Mouse (Mus musculus) CH12.LX (cell line): Measurements from ENCODE around the gene Cdh6. TPM values are rescaled to one million over a fixed set of nuclear protein-coding genes. Genes with fewer than 3 reads are reported as not detected.

Experiments
- DNase-seq: peaks from one replicate; pipeline ENCODE4 v3.0.0-alpha.2; 2013; ENCODE audit errors: extremely low read depth
- H3K27ac ChIP-seq: 2 replicates; pipeline ENCODE4 v1.5.1; 2012; ENCODE audit warnings: low read depth, mild to moderate bottlenecking, control low read depth, moderate library complexity; ENCODE audit not compliant: insufficient read depth
- H3K27me3 ChIP-seq: replicated peaks from 2 replicates; pipeline ENCODE3; 2012; ENCODE audit warnings: inconsistent platforms
- H3K36me3 ChIP-seq, 2 experiments: replicated peaks in 1 of 2; 2 replicates each; pipeline versions ENCODE3 to v1.6.1; 2012; ENCODE audit warnings: inconsistent platforms in 1 of 2, low read length in 1 of 2, mild to moderate bottlenecking in 1 of 2, mixed read lengths in 1 of 2, moderate library complexity in 1 of 2; ENCODE audit not compliant: control insufficient read depth in 1 of 2, insufficient read depth in 1 of 2
- H3K4me1 ChIP-seq, 2 experiments: 2 replicates each; pipeline ENCODE4 v1.6.1; 2012; ENCODE audit warnings: inconsistent platforms in 1 of 2, moderate library complexity in 1 of 2; ENCODE audit not compliant: insufficient read depth in 2 of 2, control insufficient read depth in 1 of 2
- H3K4me2 ChIP-seq: 2 replicates; pipeline ENCODE4 v1.6.1; 2012; ENCODE audit warnings: low read depth, mild to moderate bottlenecking, control low read depth; ENCODE audit not compliant: poor library complexity, insufficient read depth, severe bottlenecking
- H3K4me3 ChIP-seq, 3 experiments: fragments of 150-350 bp in 1 of 3; sonication (generic) in 1 of 3; replicated peaks in 1 of 3; 2 replicates each; pipeline versions ENCODE3 to v1.5.1; 2011 to 2012; ENCODE audit warnings: low read depth in 2 of 3, low read length in 2 of 3, mild to moderate bottlenecking in 2 of 3, moderate library complexity in 2 of 3, control low read depth in 1 of 3, improper control_type of control experiment in 1 of 3, inconsistent platforms in 1 of 3, mixed read lengths in 1 of 3; ENCODE audit not compliant: poor library complexity in 1 of 3
- H3K79me2 ChIP-seq: replicated peaks from 2 replicates; pipeline ENCODE4 v1.6.1; 2012; ENCODE audit warnings: mild to moderate bottlenecking, moderate library complexity; ENCODE audit not compliant: control insufficient read depth, poor library complexity, insufficient read depth, severe bottlenecking; ENCODE audit errors: extremely low read depth
- H3K9ac ChIP-seq: 2 replicates; pipeline ENCODE4 v1.6.1; 2012; ENCODE audit warnings: low read depth, mild to moderate bottlenecking, control low read depth, moderate library complexity; ENCODE audit not compliant: insufficient read depth
- H3K9me3 ChIP-seq: replicated peaks from 2 replicates; pipeline ENCODE3; 2012; ENCODE audit warnings: low read length, inconsistent platforms, mixed read lengths
- BHLHE40 ChIP-seq: IDR thresholded peaks from 2 replicates; pipeline ENCODE4 v1.6.1; 2011; ENCODE audit warnings: mild to moderate bottlenecking, low read depth, low read length, improper control_type of control experiment
- ELF1 ChIP-seq: IDR thresholded peaks from 2 replicates; pipeline ENCODE4 v1.6.1; 2014; ENCODE audit warnings: low read depth, mild to moderate bottlenecking, inconsistent platforms, low read length, improper control_type of control experiment
- GABPA ChIP-seq: IDR thresholded peaks from 2 replicates; pipeline ENCODE4 v1.6.1; 2012; ENCODE audit warnings: low read depth, low read length, improper control_type of control experiment, inconsistent platforms; ENCODE audit not compliant: insufficient replicate concordance
- HCFC1 ChIP-seq: IDR thresholded peaks from 2 replicates; pipeline ENCODE4 v1.6.1; 2012; ENCODE audit warnings: low read depth, mild to moderate bottlenecking, inconsistent platforms, low read length, improper control_type of control experiment
- JUN ChIP-seq: IDR thresholded peaks from 2 replicates; pipeline ENCODE4 v1.6.1; 2011; ENCODE audit warnings: low read depth, mild to moderate bottlenecking, low read length, improper control_type of control experiment, moderate library complexity; ENCODE audit not compliant: insufficient read depth
- MAZ ChIP-seq: IDR thresholded peaks from 2 replicates; pipeline ENCODE4 v1.6.1; 2012; ENCODE audit warnings: low read depth, mild to moderate bottlenecking, inconsistent platforms, low read length, improper control_type of control experiment, moderate library complexity
- MYC ChIP-seq: IDR thresholded peaks from 2 replicates; pipeline ENCODE4 v1.6.1; 2011; ENCODE audit warnings: low read depth, mild to moderate bottlenecking, improper control_type of control experiment, low read length
- RCOR1 ChIP-seq: conservative IDR thresholded peaks from 2 replicates; pipeline ENCODE4 v1.6.1; 2012; ENCODE audit warnings: low read depth, mild to moderate bottlenecking, inconsistent platforms, low read length, improper control_type of control experiment
- SIN3A ChIP-seq: IDR thresholded peaks from 2 replicates; pipeline ENCODE4 v1.6.1; 2012; ENCODE audit warnings: low read length, improper control_type of control experiment, inconsistent platforms
- SMC3 ChIP-seq: IDR thresholded peaks from 2 replicates; pipeline ENCODE4 v1.6.1; 2011; ENCODE audit warnings: low read depth, low read length, improper control_type of control experiment
- TBP ChIP-seq: conservative IDR thresholded peaks from 2 replicates; pipeline ENCODE4 v1.6.1; 2011; ENCODE audit warnings: low read depth, low read length, improper control_type of control experiment
- USF2 ChIP-seq: conservative IDR thresholded peaks from 2 replicates; pipeline ENCODE4 v1.6.1; 2011; ENCODE audit warnings: low read depth, low read length, improper control_type of control experiment
- ZC3H11A ChIP-seq: IDR thresholded peaks from 2 replicates; pipeline ENCODE4 v1.6.1; 2012; ENCODE audit warnings: low read depth, mild to moderate bottlenecking, inconsistent platforms, low read length, improper control_type of control experiment
- dilution Hi-C: fragments of 300-500 bp; cut with MboI; formaldehyde crosslinking; loops from 2 replicates; pipeline ENCODE4 v1.14.3; 2020; ENCODE audit warnings: low sequenced_read_pairs; ENCODE audit not compliant: extremely low pct_unique_long_range_greater_than_20kb, extremely low pct_ligation_motif_present
- in situ Hi-C: fragments of 300-500 bp; cut with MboI; formaldehyde crosslinking; loops from 3 replicates; pipeline ENCODE4 v1.14.3; 2019; ENCODE audit warnings: low sequenced_read_pairs, low pct_ligation_motif_present, low pct_unique_long_range_greater_than_20kb, mixed read lengths
- polyA plus RNA-seq: library from polyadenylated mRNA; unstranded; fragments of >175 nt; gene quantifications from 2 replicates; pipeline ENCODE4 v1.2.1, GENCODE M21; 2012; ENCODE audit warnings: low read depth; ENCODE audit not compliant: insufficient read length
- total RNA-seq, 2 experiments: library from RNA; depleted of rRNA; stranded (reverse); fragments of 300-350 nt in 1 of 2; fragments of >200 nt in 1 of 2; gene quantifications; 2 replicates each; pipeline ENCODE4 v1.2.3; 2012 to 2014

The Cdh6 gene
- total and polyA plus RNA-seq, 3 experiments: under 0.01 to 0.13 TPM; not detected in 1

GRCm38 (mm10) chr15:13027513-13027912, 146.0 kb downstream of the Cdh6 start:
- H3K9ac ChIP-seq: no peak overlapping the region
- TF ChIP-seq JUN (no peak), BHLHE40 (0 out of 2 replicates have a peak, but pooled peaks have one; percentile 54), USF2 (no peak), SMC3 (no peak), ELF1 (peak; percentile 78), HCFC1 (peak; percentile 57)
- TF ChIP-seq, all 38 proteins: peak for 3
- Histone ChIP-seq H3K27ac (no peak overlapping the region), H3K4me2 (no peak overlapping the region), H3K27me3 (no peaks in the 10 kb centered on the region), H3K79me2 (no peaks in the 10 kb centered on the region), H3K4me1 (peaks cover 0 to 6% of the 10 kb centered on the region in 2 experiments; a peak in 2 of 4 replicates), H3K36me3 (no peaks in the 10 kb centered on the region), H3K4me3 (no peak overlapping the region), H3K9me3 (peaks cover 2% of the 10 kb centered on the region)
- in situ Hi-C loops (no loop called here), dilution Hi-C loops (no loop called here)
- peak; percentile 64 for DNase-seq

GRCm38 (mm10) chr15:13016756-13017357, 156.6 kb downstream of the Cdh6 start:
- in situ Hi-C loops: no loop called here
- DNase-seq: no peak
- dilution Hi-C loops: no loop called here

GRCm38 (mm10) chr15:13008803-13009202, 164.7 kb downstream of the Cdh6 start:
- no peak for DNase-seq
- H3K27ac ChIP-seq: no peak overlapping the region
- no peaks in the 10 kb centered on the region for H3K79me2 ChIP-seq
- dilution Hi-C loops: no loop called here
- in situ Hi-C loops: no loop called here
- H3K27me3 ChIP-seq: no peaks in the 10 kb centered on the region
- H3K36me3 ChIP-seq: no peaks in the 10 kb centered on the region
- peaks cover 3% of the 10 kb centered on the region for H3K9me3 ChIP-seq
- H3K4me1 ChIP-seq: no peaks in the 10 kb centered on the region
- no peak overlapping the region for H3K9ac ChIP-seq
- TF ChIP-seq USF2 (no peak), MYC (no peak), SIN3A (no peak), TBP (no peak), RCOR1 (no peak), ZC3H11A (no peak)
- no peak overlapping the region for H3K4me3 ChIP-seq
- no peak overlapping the region for H3K4me2 ChIP-seq

More at GRCm38 (mm10) chr15:13016756-13017357, 156.6 kb downstream of the Cdh6 start:
- TF ChIP-seq MAZ (no peak), GABPA (no peak)
- Histone ChIP-seq H3K27me3 (no peaks in the 10 kb centered on the region), H3K27ac (no peak overlapping the region), H3K4me1 (no peaks in the 10 kb centered on the region), H3K4me3 (no peak overlapping the region), H3K9ac (no peak overlapping the region), H3K36me3 (no peaks in the 10 kb centered on the region), H3K9me3 (no peaks in the 10 kb centered on the region), H3K4me2 (no peak overlapping the region), H3K79me2 (no peaks in the 10 kb centered on the region)
